Mouse (Mus musculus) neural tube, embryonic 10.5 days (tissue): ENCODE data around the gene Atxn1.

Source experiments
- DNase-seq: peaks from one replicate; pipeline ENCODE4 v3.0.0-alpha.2; 2017; ENCODE audit warnings: low spot score; ENCODE audit errors: extremely low spot score

The Atxn1 gene

DNA sequence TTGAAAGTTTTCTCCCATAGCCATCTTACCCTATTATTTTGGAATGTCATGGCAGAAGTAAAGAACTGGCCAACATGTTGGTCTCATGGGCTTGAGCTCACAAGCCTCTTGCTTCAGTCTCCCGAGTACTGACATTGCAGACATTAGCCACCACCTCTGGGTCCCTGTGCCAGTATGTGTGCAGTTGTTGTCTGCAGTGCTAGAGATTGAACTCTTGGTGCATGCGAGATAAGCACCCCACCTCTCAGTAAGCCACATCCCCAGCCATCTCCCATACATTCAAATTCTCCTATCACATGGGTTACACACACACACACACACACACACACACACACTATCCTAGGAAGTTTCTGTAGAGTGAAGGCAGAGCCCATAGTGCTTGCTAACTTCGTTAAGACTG lies 464.9 kb downstream of the Atxn1 start:
- DNase-seq = no peak
